ENCODE assay signal across 9 mouse cellular contexts in genomic region chr8:11249541-11250058, GRCm38 (mm10).
DNase-seq lines count a peak whose midpoint lies in the region; ATAC-seq and TF ChIP-seq lines count a peak whose summit lies in the region.
"Had no signal": no experiment of that assay in that cellular context is flagged by ENCODE, and none has a peak within 500 bp of the region (broad histone marks: within the 10 kb centered on the region; RNA-seq: fewer than 3 reads in every experiment).

No protein-coding gene starts in this region.

- TF ChIP-seq EP300 in stomach, postnatal 0 days (optimal IDR thresholded peaks at IDR 0.05): no peak

- DNase-seq in heart, adult 11 months: peak; percentile 97
- DNase-seq in heart, embryonic 10.5 days (ENCODE audit: low spot score): no peak
- DNase-seq in NIH3T3 (ENCODE audit: low read depth): peak; percentile 32
- peak; percentile 72 for DNase-seq in gastrocnemius, adult 2 months
- DNase-seq in kidney, postnatal 36 days: peak; percentile 60 to 71
- no peak for DNase-seq in stomach, postnatal 0 days (ENCODE audit: low spot score)
- DNase-seq in embryo, embryonic 11 days: no peak
- DNase-seq in hindbrain, embryonic 10.5 days (ENCODE audit: low spot score): no peak

- ATAC-seq in stomach, postnatal 0 days (ENCODE audit: low FRiP score, low TSS enrichment): peak; percentile 33; the same call in 1 of the 2 replicates

- H3K9ac ChIP-seq in stomach, postnatal 0 days (ENCODE audit: low read length): no peak overlapping the region
- H3K9ac ChIP-seq: embryonic facial prominence, embryonic 15.5 days had no signal

- intact Hi-C loops in gastrocnemius, adult 2 months (cut with DNase I): loop anchor here (5.0 kb wide), 1 partner anchor 238 kb away; no protein-coding TSS in a partner anchor

- peaks cover 47% of the 10 kb centered on the region for H3K4me1 ChIP-seq in heart, embryonic 10.5 days
- peaks cover 4% of the 10 kb centered on the region; the same call in 1 of the 2 replicates for H3K4me1 ChIP-seq in stomach, postnatal 0 days (replicated peaks; ENCODE audit: control insufficient read depth, insufficient read depth)
- peaks cover 31% of the 10 kb centered on the region for H3K4me1 ChIP-seq in hindbrain, embryonic 10.5 days (replicated peaks)

- 56% methylated on average over 7 of the region's 7 CpGs for whole genome bisulfite sequencing in heart, embryonic 10.5 days
- WGBS in stomach, postnatal 0 days: 62% methylated on average over 7 of the region's 7 CpGs
- WGBS in hindbrain, embryonic 10.5 days: 83% methylated on average over 7 of the region's 7 CpGs

- no peak overlapping the region for H3K4me2 ChIP-seq in stomach, postnatal 0 days (replicated peaks; ENCODE audit: low read depth)
- H3K4me2 ChIP-seq: embryonic facial prominence, embryonic 15.5 days had no signal

- H3K4me3 ChIP-seq in heart, embryonic 10.5 days: no peak overlapping the region
- H3K4me3 ChIP-seq in gastrocnemius, adult 2 months: peak overlapping the region; percentile 42
- no peak overlapping the region for H3K4me3 ChIP-seq in stomach, postnatal 0 days (ENCODE audit: low read depth, low read length)
- H3K4me3 ChIP-seq in hindbrain, embryonic 10.5 days: no peak overlapping the region
- H3K4me3 ChIP-seq: embryonic facial prominence, embryonic 15.5 days had no signal

- H3K36me3 ChIP-seq in heart, embryonic 10.5 days: peaks cover 27% of the 10 kb centered on the region
- H3K36me3 ChIP-seq in stomach, postnatal 0 days (ENCODE audit: control insufficient read depth, insufficient read depth, low read length): no peaks in the 10 kb centered on the region
- H3K36me3 ChIP-seq in hindbrain, embryonic 10.5 days: peaks cover 9% of the 10 kb centered on the region; the same call in 1 of the 2 replicates

- no peak overlapping the region for H3K27ac ChIP-seq in heart, embryonic 10.5 days
- H3K27ac ChIP-seq in gastrocnemius, adult 2 months: peak overlapping the region; percentile 69
- H3K27ac ChIP-seq in stomach, postnatal 0 days (replicated peaks): peak overlapping the region; percentile 61; the same call in 1 of the 2 replicates
- H3K27ac ChIP-seq in hindbrain, embryonic 10.5 days: no peak overlapping the region
- H3K27ac ChIP-seq: embryonic facial prominence, embryonic 15.5 days had no signal

- H3K27me3 ChIP-seq in heart, embryonic 10.5 days (ENCODE audit: insufficient read depth, poor library complexity, severe bottlenecking): no peaks in the 10 kb centered on the region
- H3K27me3 ChIP-seq in stomach, postnatal 0 days (ENCODE audit: control insufficient read depth, insufficient read depth, low read length): no peaks in the 10 kb centered on the region
- H3K27me3 ChIP-seq in hindbrain, embryonic 10.5 days (ENCODE audit: insufficient read depth, poor library complexity, severe bottlenecking): no peaks in the 10 kb centered on the region
- H3K27me3 ChIP-seq: embryonic facial prominence, embryonic 15.5 days had no signal

- H3K9me3 ChIP-seq in heart, embryonic 10.5 days: no peaks in the 10 kb centered on the region
- no peaks in the 10 kb centered on the region for H3K9me3 ChIP-seq in stomach, postnatal 0 days (ENCODE audit: control insufficient read depth, low read length)
- H3K9me3 ChIP-seq in hindbrain, embryonic 10.5 days: no peaks in the 10 kb centered on the region
- H3K9me3 ChIP-seq: embryonic facial prominence, embryonic 15.5 days had no signal

- TF ChIP-seq CTCF in gastrocnemius, adult 2 months (IDR thresholded peaks at IDR 0.05): no peak
- no peak for TF ChIP-seq CTCF in stomach, postnatal 0 days (IDR thresholded peaks at IDR 0.05; ENCODE audit: low read depth)

Comparison
In these comparisons a context has a peak if more than half of its experiments do, and no peak if none do; other contexts are left out.
1. DNase-seq: peak in heart, adult 11 months (single experiment), NIH3T3 (single experiment), gastrocnemius, adult 2 months (single experiment) and kidney, postnatal 36 days (2 of 2); none in heart, embryonic 10.5 days (single experiment), stomach, postnatal 0 days (single experiment), embryo, embryonic 11 days (single experiment) and hindbrain, embryonic 10.5 days (single experiment).
2. H3K27ac ChIP-seq: peak in gastrocnemius, adult 2 months (single experiment) and stomach, postnatal 0 days (single experiment); none in heart, embryonic 10.5 days (single experiment) and hindbrain, embryonic 10.5 days (single experiment).